Mouse (Mus musculus) heart, embryonic 12.5 days (tissue): ENCODE measurements around the gene Asb13. TPM values are rescaled to one million over a fixed set of nuclear protein-coding genes. Genes with fewer than 3 reads are reported as not detected.

Source experiments
- ATAC-seq: fragments of 200-750 bp; cut with Nextera tagmentation; 2 replicates; pipeline ENCODE4 v1.8.0; 2017; ENCODE audit warnings: moderate TSS enrichment, moderate library complexity; ENCODE audit not compliant: insufficient number of reproducible peaks, low FRiP score
- H3K27ac ChIP-seq: fragments of 300-500 bp; sonication (generic); 2 replicates; pipeline ENCODE4 v1.5.1; 2016; ENCODE audit warnings: mild to moderate bottlenecking, moderate library complexity; ENCODE audit not compliant: poor library complexity, severe bottlenecking
- H3K27me3 ChIP-seq: fragments of 300-500 bp; sonication (generic); replicated peaks from 2 replicates; pipeline ENCODE4 v1.6.1; 2016; ENCODE audit warnings: mild to moderate bottlenecking, moderate library complexity
- H3K36me3 ChIP-seq: fragments of 300-500 bp; sonication (generic); 2 replicates; pipeline ENCODE4 v1.6.1; 2016; ENCODE audit warnings: mild to moderate bottlenecking, moderate library complexity
- H3K4me1 ChIP-seq: fragments of 300-500 bp; sonication (generic); replicated peaks from 2 replicates; pipeline ENCODE4 v1.6.1; 2016; ENCODE audit warnings: mild to moderate bottlenecking
- H3K4me2 ChIP-seq: fragments of 300-500 bp; sonication (generic); 2 replicates; pipeline ENCODE4 v1.6.1; 2016; ENCODE audit warnings: mild to moderate bottlenecking, moderate library complexity
- H3K4me3 ChIP-seq: fragments of 300-500 bp; sonication (generic); 2 replicates; pipeline ENCODE4 v1.5.1; 2016; ENCODE audit warnings: mild to moderate bottlenecking
- H3K9ac ChIP-seq: fragments of 300-500 bp; sonication (generic); 2 replicates; pipeline ENCODE4 v1.6.1; 2016; ENCODE audit warnings: mild to moderate bottlenecking, moderate library complexity
- H3K9me3 ChIP-seq: fragments of 300-500 bp; sonication (generic); replicated peaks from 2 replicates; pipeline ENCODE4 v1.6.1; 2016; ENCODE audit warnings: mild to moderate bottlenecking, moderate library complexity
- WGBS: fragments of 180-500 bp; shearing (Covaris S2); methylation state at CpG from one replicate; pipeline ENCODE4 v1.1.7; 2016; 5-methylcytosine and 5-hydroxymethylcytosine counted together
- polyA plus RNA-seq: library from polyadenylated mRNA; unstranded; fragments of >200 nt; fragmentation: Nextera tagmentation; extraction: Ambion mirVana; gene quantifications from 2 replicates; pipeline ENCODE4 v1.2.1, GENCODE M21; 2016

Gene Asb13
- 4.6 and 4.8 TPM in 2 replicates for polyA plus RNA-seq

DNA sequence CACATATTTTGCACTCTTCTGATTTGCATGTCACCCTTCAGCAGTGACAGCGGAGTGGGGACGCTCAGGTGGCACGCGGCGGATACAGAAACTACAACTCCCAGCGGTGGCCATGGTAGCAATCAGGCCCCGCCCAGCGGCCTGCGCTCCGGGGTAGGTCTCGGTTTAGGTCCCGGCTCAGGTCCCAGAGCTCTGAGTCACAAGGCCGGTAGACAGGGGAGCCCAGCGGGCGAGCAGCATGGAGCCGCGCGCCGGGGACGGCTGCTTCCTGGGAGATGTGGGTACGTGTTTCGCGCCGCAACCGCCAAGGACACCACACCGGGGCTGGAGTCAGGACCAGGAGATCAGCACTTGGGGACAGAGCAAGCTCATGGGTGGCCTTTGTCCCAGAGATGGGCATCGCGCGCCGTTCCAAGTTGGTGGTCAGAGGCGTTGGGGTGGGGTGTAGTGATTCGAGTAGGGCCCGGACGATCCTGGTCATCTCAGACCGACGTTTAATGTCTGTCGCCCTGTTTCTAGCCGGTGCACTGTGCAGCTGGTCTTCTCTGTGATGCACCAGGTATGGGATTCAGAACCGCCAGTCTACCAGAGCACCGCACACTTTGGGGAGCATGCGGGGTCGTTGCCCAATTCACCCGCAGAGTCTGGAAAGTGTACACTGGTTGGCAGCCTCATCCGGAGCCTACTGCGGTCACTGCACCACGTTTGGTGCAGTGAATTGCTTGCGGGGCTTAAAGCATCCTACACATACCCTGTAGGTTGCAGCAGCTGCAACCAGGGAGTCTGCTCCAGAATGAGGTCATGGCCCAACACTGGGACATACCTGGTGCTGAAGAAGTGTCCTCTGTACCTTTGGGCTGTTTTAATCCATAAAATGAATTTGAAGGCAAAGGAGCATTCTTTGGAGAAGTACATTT, at the start of gene Asb13:
Gene Asb13, plus strand, starts transcription at position 138 of the 917 bp plus-strand sequence.
- Histone ChIP-seq H3K27me3 (0 out of 2 replicates have a peak, but pooled peaks cover 3% of the 10 kb centered on the region), H3K4me3 (peak within 1 kb of the TSS; percentile 81), H3K4me2 (peak within 1 kb of the TSS; percentile 92), H3K36me3 (no peaks in the 10 kb centered on the region), H3K9me3 (0 out of 2 replicates have a peak, but pooled peaks cover 2% of the 10 kb centered on the region), H3K4me1 (0 out of 2 replicates have a peak, but pooled peaks cover 8% of the 10 kb centered on the region), H3K27ac (no peak within 1 kb of the TSS), H3K9ac (peak within 1 kb of the TSS; percentile 79)
- under 1% methylated on average over 47 of the region's 47 CpGs for WGBS
- peak; percentile 94 for ATAC-seq

DNA sequence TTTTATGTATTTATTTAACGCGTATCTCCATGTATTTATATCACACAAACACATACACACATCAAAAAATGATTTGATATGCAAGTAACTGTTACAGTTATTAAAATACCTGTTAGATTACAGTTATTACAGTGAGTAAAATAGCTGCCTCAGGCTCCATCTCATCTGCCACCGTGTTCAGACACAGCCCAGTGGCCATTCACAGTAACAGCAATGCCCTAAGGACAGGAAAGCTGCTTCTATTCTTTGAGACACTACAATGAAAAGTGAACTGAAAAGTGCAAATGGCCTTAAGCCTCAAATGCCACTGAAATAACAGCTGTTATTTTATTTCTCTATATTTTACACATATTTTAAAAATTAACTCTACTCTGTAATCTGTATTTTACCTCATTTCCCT, 43.0 kb upstream of the Asb13 start:
- no peaks in the 10 kb centered on the region for H3K9me3 ChIP-seq
- 88% methylated on average over 3 of the region's 3 CpGs for WGBS
- no peak overlapping the region for H3K27ac ChIP-seq
- ATAC-seq, result no peak
- no peaks in the 10 kb centered on the region for H3K27me3 ChIP-seq
- H3K4me3 ChIP-seq, result no peak overlapping the region
- H3K9ac ChIP-seq, result no peak overlapping the region
- no peaks in the 10 kb centered on the region for H3K4me1 ChIP-seq
- no peak overlapping the region for H3K4me2 ChIP-seq
- H3K36me3 ChIP-seq, result peaks cover 54% of the 10 kb centered on the region

- Histone ChIP-seq H3K4me3 (no peak overlapping the region), H3K27me3 (no peaks in the 10 kb centered on the region), H3K36me3 (peaks cover 50% of the 10 kb centered on the region), H3K4me2 (no peak overlapping the region), H3K27ac (no peak overlapping the region), H3K9ac (no peak overlapping the region), H3K4me1 (no peaks in the 10 kb centered on the region), H3K9me3 (no peaks in the 10 kb centered on the region)
- WGBS, result 89% methylated on average over 1 of the region's 1 CpGs
- ATAC-seq, result no peak
Observed at GRCm38 (mm10) chr13:3594311-3594710, 39.5 kb upstream of the Asb13 start.

GRCm38 (mm10) chr13:3596232-3596631, 37.6 kb upstream of the Asb13 start:
- H3K4me3 ChIP-seq, result no peak overlapping the region
- WGBS, result 91% methylated on average over 6 of the region's 6 CpGs
- peaks cover 39% of the 10 kb centered on the region for H3K36me3 ChIP-seq
- H3K4me1 ChIP-seq, result no peaks in the 10 kb centered on the region
- H3K27ac ChIP-seq, result no peak overlapping the region
- no peaks in the 10 kb centered on the region for H3K9me3 ChIP-seq
- H3K27me3 ChIP-seq, result no peaks in the 10 kb centered on the region
- no peak for ATAC-seq
- no peak overlapping the region for H3K4me2 ChIP-seq
- no peak overlapping the region for H3K9ac ChIP-seq

GRCm38 (mm10) chr13:3609780-3610117, 24.1 kb upstream of the Asb13 start:
- Histone ChIP-seq H3K36me3 (no peaks in the 10 kb centered on the region), H3K27ac (peak overlapping the region; percentile 89; the same call in 1 of the 2 replicates), H3K4me2 (peak overlapping the region; percentile 83), H3K27me3 (no peaks in the 10 kb centered on the region), H3K4me3 (peak overlapping the region; percentile 93), H3K9ac (peak overlapping the region; percentile 78), H3K4me1 (no peaks in the 10 kb centered on the region), H3K9me3 (peaks cover 7% of the 10 kb centered on the region; the same call in 1 of the 2 replicates)
- WGBS, result 20% methylated on average over 8 of the region's 8 CpGs
- no peak for ATAC-seq

- ATAC-seq, result peak; percentile 66
- H3K4me3 ChIP-seq, result peak overlapping the region; percentile 93
- H3K9ac ChIP-seq, result peak overlapping the region; percentile 78
- no peaks in the 10 kb centered on the region for H3K36me3 ChIP-seq
- H3K27me3 ChIP-seq, result no peaks in the 10 kb centered on the region
- H3K4me2 ChIP-seq, result peak overlapping the region; percentile 83
- H3K9me3 ChIP-seq, result peaks cover 8% of the 10 kb centered on the region; the same call in 1 of the 2 replicates
- under 1% methylated on average over 50 of the region's 50 CpGs for WGBS
- no peaks in the 10 kb centered on the region for H3K4me1 ChIP-seq
- peak overlapping the region; percentile 89 for H3K27ac ChIP-seq
Observed at GRCm38 (mm10) chr13:3610118-3610794, 23.6 kb upstream of the Asb13 start.

- Histone ChIP-seq H3K36me3 (no peaks in the 10 kb centered on the region), H3K4me3 (peak within 1 kb of the TSS; percentile 93), H3K27me3 (no peaks in the 10 kb centered on the region), H3K9ac (peak within 1 kb of the TSS; percentile 78), H3K9me3 (peaks cover 8% of the 10 kb centered on the region; the same call in 1 of the 2 replicates), H3K27ac (peak within 1 kb of the TSS; percentile 89), H3K4me1 (no peaks in the 10 kb centered on the region), H3K4me2 (peak within 1 kb of the TSS; percentile 83)
- ATAC-seq, result peak; percentile 100
- under 1% methylated on average over 58 of the region's 58 CpGs for WGBS
Observed at GRCm38 (mm10) chr13:3610795-3611438, 22.9 kb upstream of the Asb13 start, which contains the start of gene Fam208b. TSS of gene Fam208b (minus strand) at chr13:3611108.

DNA sequence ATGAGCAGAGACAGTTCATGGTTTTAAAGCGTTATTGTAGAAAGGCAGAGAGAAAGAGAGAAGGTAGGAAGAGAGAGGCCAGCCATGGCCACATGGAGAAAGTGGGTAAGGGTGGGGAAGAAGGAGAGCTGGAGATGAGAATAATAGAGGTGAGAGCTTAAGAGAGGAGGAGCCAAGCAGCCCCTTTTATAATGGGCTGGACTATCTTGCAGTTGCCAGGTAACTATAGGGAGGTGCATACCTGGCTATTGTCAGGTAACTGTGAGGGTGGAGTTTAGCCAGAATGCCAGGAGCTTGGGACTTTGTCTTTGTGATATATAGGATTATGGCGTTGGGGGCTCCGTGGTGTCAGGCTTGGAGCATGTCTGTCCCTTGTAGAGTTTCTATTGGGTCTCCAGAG, 6.7 kb upstream of the Asb13 start:
- 57% methylated on average over 3 of the region's 3 CpGs for WGBS
- Histone ChIP-seq H3K9ac (no peak overlapping the region), H3K27me3 (no peaks in the 10 kb centered on the region), H3K4me2 (no peak overlapping the region), H3K27ac (no peak overlapping the region), H3K36me3 (no peaks in the 10 kb centered on the region), H3K9me3 (peaks cover 5% of the 10 kb centered on the region; the same call in 1 of the 2 replicates), H3K4me3 (no peak overlapping the region), H3K4me1 (0 out of 2 replicates have a peak, but pooled peaks cover 3% of the 10 kb centered on the region)
- ATAC-seq, result no peak

- ATAC-seq, result no peak
- Histone ChIP-seq H3K27ac (no peak overlapping the region), H3K4me1 (0 out of 2 replicates have a peak, but pooled peaks cover 3% of the 10 kb centered on the region), H3K4me2 (no peak overlapping the region), H3K27me3 (0 out of 2 replicates have a peak, but pooled peaks cover 2% of the 10 kb centered on the region), H3K9me3 (peaks cover 5% of the 10 kb centered on the region; the same call in 1 of the 2 replicates), H3K4me3 (no peak overlapping the region), H3K9ac (no peak overlapping the region), H3K36me3 (no peaks in the 10 kb centered on the region)
- 21% methylated on average over 3 of the region's 3 CpGs for WGBS
Observed at GRCm38 (mm10) chr13:3628102-3628501, 5.7 kb upstream of the Asb13 start.

GRCm38 (mm10) chr13:3632551-3632950, 1.3 kb upstream of the Asb13 start:
- H3K4me1 ChIP-seq, result 0 out of 2 replicates have a peak, but pooled peaks cover 11% of the 10 kb centered on the region
- H3K9me3 ChIP-seq, result 0 out of 2 replicates have a peak, but pooled peaks cover 2% of the 10 kb centered on the region
- H3K36me3 ChIP-seq, result no peaks in the 10 kb centered on the region
- ATAC-seq, result no peak
- 0 out of 2 replicates have a peak, but pooled peaks cover 3% of the 10 kb centered on the region for H3K27me3 ChIP-seq
- H3K9ac ChIP-seq, result no peak overlapping the region
- 85% methylated on average over 9 of the region's 9 CpGs for WGBS
- H3K4me3 ChIP-seq, result no peak overlapping the region
- H3K27ac ChIP-seq, result no peak overlapping the region
- no peak overlapping the region for H3K4me2 ChIP-seq
